Mouse (Mus musculus): ENCODE data around the gene Creb1.
"Not testable (repeated sequence)": the region's sequence is repeated elsewhere in the genome, so short reads cannot be mapped to it uniquely, and the experiment has no call there.

The Creb1 gene

DNA sequence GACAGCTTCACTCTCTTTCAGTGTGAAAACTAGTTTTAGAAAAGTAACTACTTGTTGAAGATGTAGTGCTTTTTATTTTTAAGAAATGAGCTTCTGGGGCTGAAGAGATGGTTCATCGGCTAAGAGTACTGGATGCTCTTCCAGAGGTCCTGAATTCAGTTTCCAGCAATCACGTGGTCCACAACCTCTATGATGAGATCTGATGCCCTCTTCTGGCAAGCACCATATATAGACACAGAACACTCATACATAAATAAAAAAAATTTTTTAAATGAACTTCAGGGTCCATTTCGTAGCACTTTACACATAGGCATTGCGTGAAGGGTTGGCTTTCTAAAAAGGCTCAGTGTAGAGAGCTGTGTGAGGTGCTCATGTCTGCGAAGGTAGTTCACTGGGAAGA is 11.3 kb downstream of the Creb1 start:
- DNase-seq = no peak

DNA sequence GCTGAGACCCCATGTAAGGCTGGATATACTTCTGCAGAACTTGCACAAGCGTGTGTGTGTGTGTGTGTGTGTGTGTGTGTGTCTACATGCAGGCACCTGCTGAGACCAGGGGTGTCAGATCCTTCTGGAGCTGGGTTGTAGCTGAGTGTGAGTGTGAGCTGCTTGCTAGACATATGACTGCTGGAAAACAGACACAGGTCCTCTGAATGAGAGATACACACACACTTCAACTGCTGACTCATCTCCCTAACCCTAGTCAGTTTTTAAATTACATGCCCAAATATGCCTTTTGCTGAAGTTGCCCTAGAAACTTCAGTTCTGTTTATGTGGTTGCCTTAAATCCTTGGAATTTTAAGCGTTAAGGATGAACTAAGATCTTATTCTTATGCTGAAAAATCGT is 13.6 kb downstream of the Creb1 start:
- no peak for DNase-seq

DNA sequence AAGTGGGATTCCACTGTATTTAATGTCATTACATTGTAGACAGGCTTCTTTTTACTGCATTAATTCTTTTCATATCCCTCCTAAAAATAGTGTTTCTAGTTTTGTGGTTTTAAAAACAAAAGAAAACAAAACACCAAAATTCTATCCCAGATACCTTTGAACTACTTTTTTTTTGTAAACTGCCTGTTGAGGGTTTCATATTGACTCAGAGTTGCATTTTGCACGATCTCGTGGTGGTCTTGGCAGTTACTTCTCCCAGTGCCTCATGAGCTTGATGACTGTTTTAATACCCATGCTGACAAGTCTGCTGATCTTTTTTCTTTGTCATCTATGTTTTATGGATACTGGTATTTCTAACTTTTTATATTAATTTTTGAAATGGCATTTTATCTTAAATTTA is 16.9 kb downstream of the Creb1 start:
- no peak for DNase-seq

DNA sequence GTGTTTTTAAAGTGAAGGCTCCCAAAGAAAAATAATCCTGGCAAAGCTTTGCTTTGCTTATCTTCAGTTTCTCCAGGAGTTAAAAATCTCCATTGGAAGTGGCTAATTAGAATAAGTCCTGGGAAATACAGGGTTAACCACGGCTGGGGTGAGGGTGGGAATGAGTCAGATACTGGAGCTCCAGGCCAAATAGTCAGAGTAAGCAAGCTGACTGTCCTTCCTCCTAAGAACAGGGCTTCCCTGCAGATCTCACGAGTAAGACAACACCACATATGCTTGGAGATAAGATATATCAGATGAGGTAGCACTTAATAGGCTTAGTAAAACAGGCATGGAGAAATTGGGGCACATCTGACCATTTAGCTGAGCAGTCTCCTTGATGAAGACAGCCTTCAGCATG is 19.5 kb downstream of the Creb1 start:
- DNase-seq = no peak

DNA sequence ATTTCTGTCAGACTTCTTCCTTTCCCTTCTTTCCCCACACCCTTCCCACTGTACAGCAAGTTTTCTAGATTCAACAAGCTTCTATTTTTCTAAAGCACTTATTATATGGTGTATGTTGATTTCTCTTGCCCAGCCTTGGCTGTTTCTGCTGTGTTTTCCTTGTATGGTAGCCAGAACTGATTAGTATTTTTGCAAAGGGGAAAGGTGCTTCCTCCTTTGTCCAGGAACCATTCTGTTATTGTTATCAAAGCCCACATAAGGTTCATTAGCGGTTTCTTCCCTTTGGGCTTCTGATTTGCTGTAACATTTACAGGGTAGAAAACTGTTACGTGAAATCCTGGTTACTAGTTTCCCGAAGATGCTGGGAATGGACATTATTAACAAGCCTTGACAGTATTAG is 27.7 kb downstream of the Creb1 start:
- DNase-seq = no peak

DNA sequence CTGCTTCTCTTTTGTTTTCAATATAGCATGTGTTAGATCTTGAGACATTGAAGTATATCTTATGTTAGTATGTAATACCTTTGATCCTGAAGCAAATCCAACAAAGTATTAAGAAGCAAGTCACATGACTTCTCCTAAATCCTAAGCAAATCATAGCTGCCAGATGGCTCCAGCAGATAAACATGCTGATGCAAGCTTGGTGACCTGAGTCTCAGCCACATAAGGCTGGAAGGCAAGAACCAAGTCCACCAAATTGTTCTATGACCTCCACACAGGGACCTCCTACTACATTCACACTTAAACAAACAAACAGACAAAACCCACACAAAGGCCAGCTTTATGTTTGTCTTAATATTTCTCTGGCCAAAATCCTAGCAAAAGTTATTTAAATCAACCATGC is 35.8 kb downstream of the Creb1 start:
- no peak for DNase-seq

DNA sequence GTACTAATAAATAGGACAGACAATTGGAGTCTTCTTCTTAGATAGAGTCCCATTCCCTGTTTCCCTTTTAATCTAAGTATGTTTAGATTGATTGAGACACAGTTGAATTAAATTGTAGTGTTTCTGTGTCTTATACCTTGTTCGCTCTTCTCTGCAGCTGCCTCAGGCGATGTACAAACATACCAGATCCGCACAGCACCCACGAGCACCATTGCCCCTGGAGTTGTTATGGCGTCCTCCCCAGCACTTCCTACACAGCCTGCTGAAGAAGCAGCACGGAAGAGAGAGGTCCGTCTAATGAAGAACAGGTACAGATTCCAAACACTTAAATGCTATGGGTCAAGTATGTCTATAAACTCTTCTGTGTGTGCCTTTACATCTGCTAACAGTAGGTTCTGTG is 43.6 kb downstream of the Creb1 start:
- no peak for DNase-seq

DNA sequence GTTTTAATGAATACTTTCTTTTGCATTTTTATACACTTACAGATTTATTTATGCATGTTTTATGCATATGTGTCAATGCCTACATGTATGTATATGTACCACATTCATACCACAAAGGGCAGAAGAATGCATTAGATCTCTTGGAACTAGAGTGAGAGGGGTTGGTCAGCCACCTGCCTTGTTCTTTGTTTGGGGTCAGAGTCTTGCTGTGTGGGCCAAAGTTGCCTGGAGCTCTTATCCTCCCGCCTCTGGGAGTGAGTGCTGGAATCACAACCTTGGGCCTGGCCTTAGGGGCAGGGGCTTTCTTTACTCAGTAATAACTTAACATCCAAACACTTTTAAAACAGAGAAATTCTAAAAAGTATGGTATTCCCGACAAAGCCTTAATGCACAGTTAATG is 44.3 kb downstream of the Creb1 start:
- DNase-seq = no peak

DNA sequence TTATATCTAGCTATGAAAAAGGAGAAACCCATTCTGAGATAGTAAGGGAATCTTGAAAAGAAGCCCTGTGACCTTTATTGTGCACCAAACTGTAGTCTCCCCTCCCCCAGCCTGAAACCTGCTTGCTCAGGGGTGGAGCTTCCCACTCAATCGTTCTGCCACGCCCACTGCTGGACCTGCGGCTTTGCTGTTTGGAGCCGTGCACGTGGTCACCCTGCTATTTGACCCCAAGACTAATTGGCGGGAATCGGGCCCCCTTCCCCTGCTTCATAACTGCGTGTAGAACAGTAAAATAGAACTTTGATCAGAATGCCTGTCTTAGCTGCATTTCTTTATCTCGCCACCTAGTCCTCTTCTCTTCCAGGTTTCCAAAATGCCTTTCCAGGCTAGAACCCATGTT is 45.5 kb downstream of the Creb1 start:
- DNase-seq = not testable (repeated sequence)

DNA sequence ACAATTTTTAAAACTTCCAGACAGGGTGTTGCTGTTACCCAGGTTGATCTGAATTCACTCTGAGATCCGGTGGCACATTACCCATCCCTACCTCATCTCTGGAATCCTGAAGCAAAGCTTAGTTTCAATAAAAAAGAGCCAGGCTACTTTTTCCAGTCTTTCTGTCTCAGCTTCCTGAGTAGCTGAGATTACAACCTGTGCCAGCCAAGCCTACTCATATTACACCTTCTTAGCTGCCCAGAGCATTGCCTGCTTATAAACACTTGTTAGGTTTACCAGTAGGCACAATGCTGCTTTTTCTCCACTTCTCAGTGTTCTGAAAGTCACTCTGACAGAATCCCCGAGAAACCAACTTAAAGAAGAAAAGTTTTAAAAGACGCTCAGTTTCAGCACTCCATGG is 46.4 kb downstream of the Creb1 start:
- no peak for DNase-seq

DNA sequence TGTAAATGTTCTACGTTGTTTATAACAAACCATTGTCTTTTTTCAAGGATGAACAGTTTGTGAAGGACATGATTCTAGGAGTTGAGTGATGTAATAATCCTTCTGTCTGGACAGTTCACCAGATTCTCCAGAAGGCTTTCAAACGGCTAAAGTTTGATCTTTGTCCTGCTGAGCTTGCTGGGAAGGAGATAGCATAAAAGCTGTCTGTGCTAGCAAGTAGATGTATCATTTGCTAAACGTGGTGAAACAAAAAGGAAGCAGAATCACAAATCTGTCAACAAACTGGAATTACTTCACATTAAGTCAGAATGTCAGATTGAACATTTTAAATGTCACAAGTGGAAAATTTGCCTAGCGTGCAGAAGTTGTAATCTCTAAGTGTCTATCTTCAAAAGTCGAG is 66.5 kb downstream of the Creb1 start:
- DNase-seq = no peak

DNA sequence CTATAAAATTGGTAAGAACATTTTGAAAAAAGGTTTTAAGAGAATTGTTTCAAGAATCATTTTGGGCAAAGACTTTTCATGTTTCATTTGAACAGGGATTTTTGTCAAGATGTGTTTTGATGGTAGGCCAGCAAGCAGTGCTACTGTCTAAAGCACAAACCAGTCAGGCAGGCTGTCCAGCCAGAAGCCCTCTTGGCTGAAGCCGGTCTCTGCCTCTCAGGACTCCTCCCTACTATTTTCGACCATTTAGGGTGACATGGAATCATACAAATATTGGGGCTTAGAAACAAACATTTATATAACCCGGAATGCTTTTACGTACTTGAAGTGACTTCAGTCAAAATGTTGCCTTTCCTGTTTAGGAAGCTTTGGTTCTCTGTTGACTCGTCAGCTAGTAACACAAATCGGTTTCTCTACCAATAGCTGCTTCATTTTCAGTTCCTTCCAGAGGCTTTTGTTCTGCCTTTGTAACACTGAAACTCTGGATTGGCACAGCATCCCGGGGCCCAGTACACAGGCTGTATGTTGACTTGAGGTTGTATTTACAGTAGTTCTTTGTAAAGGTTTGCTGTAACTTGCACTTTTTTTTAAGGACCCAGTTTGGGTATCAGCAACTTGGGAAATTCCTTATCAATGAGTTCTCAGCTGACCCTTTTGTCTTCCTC is 68.1 kb downstream of the Creb1 start:
- DNase-seq = no peak

DNA sequence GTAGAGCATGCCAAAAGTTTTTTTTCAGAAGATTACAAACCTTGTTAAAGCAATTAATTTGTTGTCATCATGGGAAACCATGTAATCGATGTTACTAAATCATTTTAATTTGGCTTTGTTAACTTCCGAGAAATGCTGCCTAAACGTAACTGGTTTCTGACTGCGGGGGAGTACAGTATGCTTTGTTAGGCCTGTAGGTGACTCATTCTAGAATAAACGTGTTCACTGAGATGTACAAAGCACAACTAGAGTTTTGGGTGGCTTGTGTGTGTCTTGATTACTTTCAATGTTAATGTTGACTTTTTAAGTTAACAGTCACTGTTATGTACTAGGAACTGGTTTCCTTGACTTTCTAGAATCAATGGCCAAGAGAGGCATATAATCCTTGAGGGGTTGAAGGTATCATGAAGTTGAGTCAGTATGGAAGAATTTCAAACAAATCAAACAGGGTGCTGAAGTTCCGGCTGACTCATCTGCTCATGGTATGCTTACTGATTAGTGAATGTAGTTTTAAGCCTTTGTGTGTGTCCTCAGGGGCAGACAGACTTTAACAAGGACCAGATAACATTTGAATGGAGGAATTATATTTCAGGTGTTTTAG is 68.9 kb downstream of the Creb1 start:
- no peak for DNase-seq

DNA sequence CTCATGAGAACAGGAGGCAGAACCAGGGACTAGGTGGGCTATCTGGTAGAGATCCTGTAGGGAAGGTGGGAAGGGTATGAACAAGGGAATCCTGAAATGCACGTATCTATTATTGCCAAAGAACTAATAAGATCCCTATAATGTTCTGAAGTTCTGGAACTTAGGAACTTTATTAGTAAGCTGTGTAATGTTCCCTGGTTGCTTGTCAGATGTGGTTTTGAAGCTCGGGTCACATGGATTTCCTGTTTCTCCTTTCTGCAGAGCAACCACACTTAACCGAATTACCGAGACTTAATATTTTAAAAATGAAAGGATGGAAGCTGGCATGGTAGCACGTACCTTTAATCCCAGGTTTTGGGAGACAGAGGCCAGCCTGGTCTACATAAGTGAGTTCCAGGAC is 70.9 kb downstream of the Creb1 start:
- DNase-seq = no peak

DNA sequence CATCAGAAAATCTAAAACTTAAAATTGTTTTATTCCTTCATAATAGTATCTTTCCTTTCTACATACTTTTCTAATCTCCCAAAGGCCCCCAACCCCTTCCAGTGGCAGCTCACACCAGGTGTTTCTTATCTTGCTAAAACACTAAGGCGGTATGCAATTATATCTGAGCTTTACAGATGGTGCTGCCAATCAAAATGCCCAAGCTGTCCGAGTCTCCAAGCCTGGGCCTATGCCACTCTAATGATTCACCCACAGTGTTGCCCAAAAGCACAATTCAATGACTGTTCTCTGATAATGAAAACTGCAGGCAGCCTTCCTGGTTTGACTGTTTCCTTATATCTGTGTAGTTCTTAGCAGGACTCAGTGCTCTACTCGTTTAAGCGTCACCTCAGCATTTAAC is 76.7 kb downstream of the Creb1 start:
- DNase-seq = no peak

DNA sequence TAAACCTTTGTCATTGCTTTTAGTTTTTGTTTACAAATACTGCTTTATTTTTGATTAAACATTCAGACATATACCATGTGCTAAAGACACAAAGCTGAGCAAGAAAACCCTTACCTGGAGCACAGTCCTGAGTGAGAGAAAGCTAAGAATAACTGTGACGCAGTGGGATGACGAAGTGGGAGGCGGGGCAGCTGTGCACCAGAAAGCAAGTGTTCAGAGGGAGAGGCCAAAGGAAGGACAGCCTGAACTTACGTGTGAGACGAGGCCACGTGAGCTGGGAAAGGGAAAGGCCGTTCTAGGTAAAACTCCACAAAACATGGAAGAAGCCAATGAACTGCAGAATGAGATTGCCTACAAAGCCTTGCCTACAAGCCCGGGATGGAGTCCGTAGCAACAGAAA is 77.5 kb downstream of the Creb1 start:
- no peak for DNase-seq

DNA sequence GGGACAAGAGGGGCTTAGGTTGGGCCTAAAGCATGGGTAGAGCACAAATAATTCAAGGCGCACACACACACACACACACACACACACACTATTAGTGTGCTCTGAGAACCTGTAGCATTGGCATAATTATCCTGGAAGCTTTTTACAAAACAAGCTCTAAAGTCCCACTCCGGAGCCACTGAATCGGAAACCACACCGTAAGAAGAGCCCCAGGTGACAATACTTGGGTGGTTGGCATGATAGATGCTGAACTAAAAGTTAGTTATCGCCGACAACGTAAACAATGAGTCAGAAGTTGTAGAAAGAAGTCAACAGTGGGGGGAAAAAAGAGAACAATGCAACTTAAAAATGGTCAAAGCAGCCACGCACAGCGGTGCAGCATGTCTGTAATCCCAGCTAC is 81.9 kb downstream of the Creb1 start:
- no peak for DNase-seq

DNA sequence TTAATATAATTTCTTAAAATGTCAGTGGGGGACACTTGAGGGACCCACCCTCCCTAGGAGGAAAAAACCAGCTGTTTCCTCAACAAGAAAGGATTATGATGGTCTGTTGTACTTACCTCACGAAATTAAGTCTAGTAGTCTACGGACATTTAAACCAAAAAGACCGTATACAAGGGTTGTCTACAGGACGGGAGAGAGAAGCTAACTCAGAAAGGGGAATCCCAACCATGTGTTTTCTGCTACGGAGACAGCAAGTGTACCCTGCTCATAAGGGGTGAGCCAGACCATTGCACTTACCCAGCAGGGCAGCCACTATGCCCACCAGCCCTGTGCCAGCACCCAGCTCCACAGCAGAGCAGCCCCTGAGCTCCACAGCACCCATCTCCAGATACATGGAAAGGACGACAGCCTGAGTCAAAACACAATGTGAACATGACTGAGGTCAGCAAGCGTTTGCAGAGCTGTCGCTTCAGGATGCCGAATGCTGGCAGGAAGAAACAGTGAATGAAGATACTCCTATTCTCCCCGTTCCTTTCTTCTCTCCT is 82.4 kb downstream of the Creb1 start:
- no peak for DNase-seq

DNA sequence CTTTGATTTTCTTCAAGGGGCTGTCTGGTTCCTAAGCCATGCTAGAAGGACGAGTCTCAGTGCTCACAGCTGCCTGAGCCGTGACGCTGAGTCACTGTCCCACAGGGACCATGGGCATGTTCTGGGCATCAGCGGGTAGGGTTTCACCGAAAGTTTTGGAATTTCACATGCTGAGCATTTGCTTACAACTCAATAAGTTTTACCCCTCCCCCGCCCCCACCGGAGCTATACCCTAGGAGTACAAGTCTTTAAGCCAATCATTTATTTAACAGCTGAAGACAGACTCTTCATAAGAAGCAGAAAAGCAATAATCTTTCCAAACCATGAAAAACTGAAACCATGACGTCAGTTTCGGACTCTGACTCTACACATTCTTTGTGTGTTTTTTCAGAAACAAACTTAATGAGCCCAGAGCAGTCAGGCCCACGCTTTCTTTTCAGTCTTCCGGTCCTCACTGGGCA is 83.1 kb downstream of the Creb1 start:
- DNase-seq = no peak

DNA sequence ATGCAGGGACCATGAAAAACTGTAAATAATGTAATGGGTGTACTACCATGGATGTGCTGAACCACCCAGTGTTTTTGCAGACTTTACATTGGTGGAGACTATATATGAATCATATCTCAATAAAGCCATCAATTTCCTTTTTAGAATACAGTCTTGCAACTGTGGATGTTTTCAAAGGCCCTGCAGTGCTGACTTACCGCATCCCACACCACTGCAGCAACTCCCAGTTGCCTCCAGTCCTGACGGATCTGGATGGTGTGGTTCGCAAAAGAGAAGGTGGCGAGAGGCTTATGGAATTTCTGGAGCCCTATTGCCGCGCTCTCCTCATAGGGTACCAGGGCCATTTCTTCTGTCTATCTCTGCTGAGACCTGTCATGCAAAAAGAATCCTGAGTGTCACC is 83.6 kb downstream of the Creb1 start:
- no peak for DNase-seq

DNA sequence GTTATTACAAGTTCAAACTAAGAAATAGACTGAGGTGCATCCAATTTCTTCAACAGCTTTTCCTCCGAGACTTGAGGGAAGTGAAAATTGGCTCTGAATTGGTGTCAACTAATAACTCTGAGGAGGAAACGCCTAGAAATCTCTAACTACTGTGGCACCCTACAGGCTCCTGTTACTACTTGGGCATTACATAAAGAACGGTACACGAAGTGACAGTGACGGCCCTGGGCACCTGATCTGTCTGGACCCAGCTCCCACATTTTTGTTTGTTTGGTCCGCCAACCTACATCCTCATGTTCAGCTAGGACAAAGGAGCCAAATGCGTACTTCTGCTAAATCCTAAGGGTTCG is 84.1 kb downstream of the Creb1 start:
- no peak for DNase-seq

DNA sequence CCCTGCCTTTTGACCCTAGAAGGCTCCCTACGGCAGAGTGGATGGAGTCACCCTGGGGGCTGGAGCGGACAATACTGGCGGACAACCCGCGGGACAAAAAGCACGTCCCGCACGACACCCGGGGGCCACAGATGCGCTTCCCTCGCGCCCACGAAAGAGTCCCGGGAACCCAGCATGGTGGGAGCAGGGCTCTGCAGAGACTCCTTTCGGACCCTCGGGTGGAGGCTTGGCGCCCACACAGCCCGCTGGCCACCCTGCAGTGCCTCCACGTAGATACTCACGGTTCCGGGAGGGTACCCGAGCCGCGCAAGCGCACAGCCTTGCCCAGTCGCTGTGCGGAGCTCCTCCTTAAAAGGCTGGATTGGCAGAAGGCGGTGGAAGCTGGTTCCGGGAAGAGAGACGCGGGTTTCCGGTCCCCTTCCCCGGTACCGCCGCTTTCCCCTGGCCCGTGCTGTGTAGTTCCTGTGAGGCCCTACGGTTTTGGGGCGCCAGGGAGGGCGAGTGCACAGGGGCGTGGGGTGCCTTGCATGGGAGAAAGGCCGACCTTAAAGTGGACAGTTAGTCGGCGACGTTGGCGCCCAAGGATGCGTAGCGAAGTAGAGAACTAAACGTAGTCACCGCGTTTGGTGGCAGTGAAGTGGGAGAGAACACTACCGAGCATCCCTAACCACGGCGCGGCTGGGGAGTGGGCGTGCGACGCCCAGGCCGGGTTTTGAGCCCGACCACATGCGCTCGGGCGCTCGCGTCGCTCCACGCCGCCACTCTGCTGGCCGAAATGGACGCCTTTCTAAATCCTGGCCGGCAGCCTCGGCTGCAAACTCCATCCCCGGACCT is 84.7 kb downstream of the Creb1 start, which contains the start of gene Mettl21a:
Gene Mettl21a, minus strand, starts transcription at position 362 of the 834 bp plus-strand sequence.
- peak; percentile 90 to 93 for DNase-seq

DNA sequence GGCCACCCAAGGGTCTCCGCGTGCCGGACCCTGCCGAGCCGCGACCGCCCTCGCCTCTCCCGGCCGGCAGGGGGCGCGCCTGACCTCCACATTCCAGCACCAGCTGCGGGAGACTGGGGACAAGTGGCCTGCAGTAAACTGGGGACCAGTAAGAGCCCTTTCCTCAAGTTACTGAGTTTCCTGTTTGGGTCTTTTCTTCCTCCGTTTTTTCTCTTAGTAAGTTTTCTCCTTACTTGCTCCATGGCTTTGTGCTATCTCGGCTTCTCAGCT is 85.2 kb downstream of the Creb1 start:
- DNase-seq = peak; percentile 86 to 87

DNA sequence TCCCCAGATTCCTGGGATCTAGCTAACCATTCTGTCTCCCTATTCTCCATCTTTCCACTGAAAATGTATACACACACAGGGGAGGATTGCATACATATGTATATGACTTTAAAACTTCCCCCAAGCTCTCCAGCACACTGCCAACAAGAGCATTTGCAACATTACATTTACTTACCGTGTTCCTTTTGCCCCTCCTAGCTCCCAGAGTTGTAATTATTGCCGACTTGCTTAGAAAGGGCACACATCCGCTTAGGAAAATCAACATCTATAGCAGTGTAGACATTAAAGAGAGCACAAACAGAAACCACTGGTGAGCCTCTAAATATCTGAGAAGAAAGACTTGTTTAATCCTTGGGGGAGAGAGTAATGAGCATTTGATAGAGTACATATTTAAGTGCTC is 85.8 kb downstream of the Creb1 start:
- DNase-seq = no peak
